Mouse (Mus musculus): Measurements from ENCODE around the gene Paxx. TPM values are rescaled to one million over a fixed set of nuclear protein-coding genes. Genes with fewer than 3 reads are reported as not detected.
"Not testable (repeated sequence)": the region's sequence is repeated elsewhere in the genome, so short reads cannot be mapped to it uniquely, and the experiment has no call there.

Gene Paxx
- polyA plus RNA-seq, 1 experiment from 2014 or later: 83.3 TPM

- not testable (repeated sequence) for DNase-seq (ENCODE audit: low spot score)
Observed at GRCm38 (mm10) chr2:25413436-25413835, 47.5 kb downstream of the Paxx start.

GRCm38 (mm10) chr2:25408908-25409307 is 52.0 kb downstream of the Paxx start:
- DNase-seq (ENCODE audit: low spot score): no peak

Small RNA genes lying within 50 kb of the gene (microRNA-seq; reads per million reads assigned to microRNA genes)
- not detected for gene Mir3087 (ENCODE audit: borderline number of aligned reads)

Other genes starting within 250 kb of the Paxx start
- gene Nelfb, start 249.6 kb downstream of the Paxx start, polyA plus RNA-seq (2015; fragmentation: Nextera tagmentation; extraction: Ambion mirVana): 73.3 and 78.1 TPM in 2 replicates
- gene Stpg3, start 246.5 kb downstream of the Paxx start, polyA plus RNA-seq (2015; fragmentation: Nextera tagmentation; extraction: Ambion mirVana): 0.14 TPM in 1 of 2 replicates, not detected in the other
- gene Fam166a, start 242.3 kb downstream of the Paxx start, polyA plus RNA-seq (2015; fragmentation: Nextera tagmentation; extraction: Ambion mirVana): 0.34 TPM in 1 of 2 replicates, not detected in the other
- gene Tubb4b, start 236.4 kb downstream of the Paxx start, polyA plus RNA-seq (2015; fragmentation: Nextera tagmentation; extraction: Ambion mirVana): 460 and 503 TPM in 2 replicates
- 0.05 TPM in 1 of 2 replicates, not detected in the other for gene Slc34a3, start 226.7 kb downstream of the Paxx start, polyA plus RNA-seq (2015; fragmentation: Nextera tagmentation; extraction: Ambion mirVana)
- gene Rnf224, start 224.3 kb downstream of the Paxx start, polyA plus RNA-seq (2015; fragmentation: Nextera tagmentation; extraction: Ambion mirVana): not detected in 2 replicates
- 0.80 and 1.2 TPM in 2 replicates for gene Rnf208, start 218.8 kb downstream of the Paxx start, polyA plus RNA-seq (2015; fragmentation: Nextera tagmentation; extraction: Ambion mirVana)
- 0.19 and 0.33 TPM in 2 replicates for gene Cysrt1, start 218.6 kb downstream of the Paxx start, polyA plus RNA-seq (2015; fragmentation: Nextera tagmentation; extraction: Ambion mirVana)
- 3.4 and 4.9 TPM in 2 replicates for gene AL732309.1, start 214.2 kb downstream of the Paxx start, polyA plus RNA-seq (2015; fragmentation: Nextera tagmentation; extraction: Ambion mirVana)
- gene Tmem203, start 205.7 kb downstream of the Paxx start, polyA plus RNA-seq (2015; fragmentation: Nextera tagmentation; extraction: Ambion mirVana): 43.1 and 47.4 TPM in 2 replicates
- 10.2 and 12.6 TPM in 2 replicates for gene Tprn, start 198.5 kb downstream of the Paxx start, polyA plus RNA-seq (2015; fragmentation: Nextera tagmentation; extraction: Ambion mirVana)
- 322 and 323 TPM in 2 replicates for gene Ssna1, start 188.7 kb downstream of the Paxx start, polyA plus RNA-seq (2015; fragmentation: Nextera tagmentation; extraction: Ambion mirVana)
- gene Anapc2, start 188.6 kb downstream of the Paxx start, polyA plus RNA-seq (2015; fragmentation: Nextera tagmentation; extraction: Ambion mirVana): 71.5 and 80.6 TPM in 2 replicates
- gene Tmem210, start 172.9 kb downstream of the Paxx start, polyA plus RNA-seq (2015; fragmentation: Nextera tagmentation; extraction: Ambion mirVana): not detected in 2 replicates
- gene Lrrc26, start 171.2 kb downstream of the Paxx start, polyA plus RNA-seq (2015; fragmentation: Nextera tagmentation; extraction: Ambion mirVana): 1.4 and 3.6 TPM in 2 replicates
- 0.12 and 0.21 TPM in 2 replicates for gene Grin1, start 141.9 kb downstream of the Paxx start, polyA plus RNA-seq (2015; fragmentation: Nextera tagmentation; extraction: Ambion mirVana)
- 37.1 and 40.7 TPM in 2 replicates for gene Man1b1, start 128.8 kb downstream of the Paxx start, polyA plus RNA-seq (2015; fragmentation: Nextera tagmentation; extraction: Ambion mirVana)
- 8.7 and 9.1 TPM in 2 replicates for gene Dpp7, start 104.7 kb downstream of the Paxx start, polyA plus RNA-seq (2015; fragmentation: Nextera tagmentation; extraction: Ambion mirVana)
- 21.3 and 24.6 TPM in 2 replicates for gene Uap1l1, start 95.4 kb downstream of the Paxx start, polyA plus RNA-seq (2015; fragmentation: Nextera tagmentation; extraction: Ambion mirVana)
- gene Sapcd2, start 88.8 kb downstream of the Paxx start, polyA plus RNA-seq (2015; fragmentation: Nextera tagmentation; extraction: Ambion mirVana): 22.8 and 25.4 TPM in 2 replicates
- 7.6 and 9.0 TPM in 2 replicates for gene Entpd2, start 65.2 kb downstream of the Paxx start, polyA plus RNA-seq (2015; fragmentation: Nextera tagmentation; extraction: Ambion mirVana)
- 6.3 and 7.2 TPM in 2 replicates for gene Npdc1, start 61.7 kb downstream of the Paxx start, polyA plus RNA-seq (2015; fragmentation: Nextera tagmentation; extraction: Ambion mirVana)
- 1.4 and 1.8 TPM in 2 replicates for gene Fut7, start 37.8 kb downstream of the Paxx start, polyA plus RNA-seq (2015; fragmentation: Nextera tagmentation; extraction: Ambion mirVana)
- gene Abca2, start 32.4 kb downstream of the Paxx start, polyA plus RNA-seq (2015; fragmentation: Nextera tagmentation; extraction: Ambion mirVana): 3.3 and 4.7 TPM in 2 replicates
- gene Clic3, start 4.3 kb downstream of the Paxx start, polyA plus RNA-seq (2015; fragmentation: Nextera tagmentation; extraction: Ambion mirVana): 3.6 and 4.7 TPM in 2 replicates
- 6.3 TPM in 2 replicates for gene Ptgds, start 9.0 kb upstream of the Paxx start, polyA plus RNA-seq (2015; fragmentation: Nextera tagmentation; extraction: Ambion mirVana)
- not detected in 2 replicates for gene Lcn12, start 32.8 kb upstream of the Paxx start, polyA plus RNA-seq (2015; fragmentation: Nextera tagmentation; extraction: Ambion mirVana)
- 44.3 and 47.2 TPM in 2 replicates for gene Fbxw5, start 39.7 kb upstream of the Paxx start, polyA plus RNA-seq (2015; fragmentation: Nextera tagmentation; extraction: Ambion mirVana)
- gene C8g, start 40.6 kb upstream of the Paxx start, polyA plus RNA-seq (2015; fragmentation: Nextera tagmentation; extraction: Ambion mirVana): 5.6 and 6.4 TPM in 2 replicates
- gene Traf2, start 85.8 kb upstream of the Paxx start, polyA plus RNA-seq (2015; fragmentation: Nextera tagmentation; extraction: Ambion mirVana): 58.1 and 59.1 TPM in 2 replicates
- gene Edf1, start 96.8 kb upstream of the Paxx start, polyA plus RNA-seq (2015; fragmentation: Nextera tagmentation; extraction: Ambion mirVana): 466 and 515 TPM in 2 replicates
- 0.53 and 1.0 TPM in 2 replicates for gene Mamdc4, start 113.8 kb upstream of the Paxx start, polyA plus RNA-seq (2015; fragmentation: Nextera tagmentation; extraction: Ambion mirVana)
- gene Phpt1, start 114.1 kb upstream of the Paxx start, polyA plus RNA-seq (2015; fragmentation: Nextera tagmentation; extraction: Ambion mirVana): 184 and 191 TPM in 2 replicates
- gene Ajm1, start 120.7 kb upstream of the Paxx start, polyA plus RNA-seq (2015; fragmentation: Nextera tagmentation; extraction: Ambion mirVana): 0.04 and 0.49 TPM in 2 replicates
- 30.3 and 39.7 TPM in 2 replicates for gene Rabl6, start 147.4 kb upstream of the Paxx start, polyA plus RNA-seq (2015; fragmentation: Nextera tagmentation; extraction: Ambion mirVana)
- gene Ccdc183, start 156.6 kb upstream of the Paxx start, polyA plus RNA-seq (2015; fragmentation: Nextera tagmentation; extraction: Ambion mirVana): 0.04 and 0.05 TPM in 2 replicates
- 5.8 and 7.0 TPM in 2 replicates for gene Tmem141, start 160.9 kb upstream of the Paxx start, polyA plus RNA-seq (2015; fragmentation: Nextera tagmentation; extraction: Ambion mirVana)
- 9.1 and 9.2 TPM in 2 replicates for gene Fcna, start 166.9 kb upstream of the Paxx start, polyA plus RNA-seq (2015; fragmentation: Nextera tagmentation; extraction: Ambion mirVana)
- gene Lcn8, start 192.0 kb upstream of the Paxx start, polyA plus RNA-seq (2015; fragmentation: Nextera tagmentation; extraction: Ambion mirVana): 0.38 and 0.76 TPM in 2 replicates
- not detected in 2 replicates for gene Lcn5, start 196.9 kb upstream of the Paxx start, polyA plus RNA-seq (2015; fragmentation: Nextera tagmentation; extraction: Ambion mirVana)
- 0.24 TPM in 1 of 2 replicates, not detected in the other for gene Lcn6, start 215.7 kb upstream of the Paxx start, polyA plus RNA-seq (2015; fragmentation: Nextera tagmentation; extraction: Ambion mirVana)
- 0.45 and 0.49 TPM in 2 replicates for gene Lcn10, start 221.6 kb upstream of the Paxx start, polyA plus RNA-seq (2015; fragmentation: Nextera tagmentation; extraction: Ambion mirVana)
- gene Obp2a, start 238.9 kb upstream of the Paxx start, polyA plus RNA-seq (2015; fragmentation: Nextera tagmentation; extraction: Ambion mirVana): 1.5 and 1.9 TPM in 2 replicates
- gene Bmyc, start 245.6 kb upstream of the Paxx start, polyA plus RNA-seq (2015; fragmentation: Nextera tagmentation; extraction: Ambion mirVana): 50.9 and 57.4 TPM in 2 replicates